Mouse (Mus musculus) lung, postnatal 25 days (tissue): ENCODE results near the gene S100a11.
"Not testable (repeated sequence)": the region's sequence is repeated elsewhere in the genome, so short reads cannot be mapped to it uniquely, and the experiment has no call there.

Experiments used
- DNase-seq: peaks from one replicate; pipeline ENCODE4 v3.0.0; 2022; ENCODE audit warnings: low spot score

Gene S100a11

GRCm38 (mm10) chr3:93520330-93521193 lies at the start of gene S100a11:
S100a11 (plus strand) TSS chr3:93520488.
- peak; percentile 69 for DNase-seq

DNA sequence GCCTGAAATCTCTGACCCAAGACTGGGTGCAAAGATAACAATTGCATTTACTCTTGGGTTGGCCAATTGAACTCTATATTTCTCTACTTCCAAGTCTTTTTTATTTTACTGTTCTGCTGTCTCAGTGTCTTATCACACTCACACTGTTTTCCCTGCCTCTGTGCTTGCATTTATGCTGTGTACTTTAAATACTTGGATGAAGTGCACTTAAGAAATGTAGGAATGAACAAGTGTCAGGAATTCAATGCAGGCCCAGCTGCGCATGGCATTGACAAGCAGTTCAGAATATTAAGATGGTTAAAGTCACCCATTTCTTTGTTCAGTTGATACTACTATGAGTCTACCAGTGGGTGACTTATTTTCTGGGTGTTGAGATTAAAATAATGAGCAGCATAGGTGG lies 40.2 kb upstream of the S100a11 start:
- DNase-seq = no peak

- no peak for DNase-seq
Observed at GRCm38 (mm10) chr3:93481982-93482616, 38.2 kb upstream of the S100a11 start.

GRCm38 (mm10) chr3:93485611-93486010 lies 34.7 kb upstream of the S100a11 start:
- no peak for DNase-seq

DNA sequence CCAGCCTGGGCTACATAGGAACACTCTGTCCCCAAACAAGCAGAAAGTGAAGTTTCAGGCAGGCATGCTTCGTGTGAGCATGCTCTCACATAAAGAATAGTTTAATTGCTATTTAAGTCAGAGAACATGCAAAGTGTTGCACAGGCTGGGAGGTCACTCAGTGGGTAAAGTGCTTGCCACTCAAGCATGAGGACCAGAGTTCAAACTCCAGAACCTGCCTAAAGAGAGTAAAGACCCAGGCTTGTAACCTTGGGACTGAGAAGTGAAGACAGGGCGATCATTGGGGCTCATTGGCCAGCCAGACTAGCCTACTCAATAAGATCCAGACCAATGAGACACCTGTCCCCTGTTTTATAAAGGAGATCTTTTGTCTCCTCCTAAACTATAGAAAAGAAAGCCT lies 31.7 kb upstream of the S100a11 start:
- DNase-seq = no peak

GRCm38 (mm10) chr3:93492176-93492575 lies 28.1 kb upstream of the S100a11 start:
- no peak for DNase-seq

GRCm38 (mm10) chr3:93493992-93494391 lies 26.3 kb upstream of the S100a11 start:
- DNase-seq = peak; percentile 73

DNA sequence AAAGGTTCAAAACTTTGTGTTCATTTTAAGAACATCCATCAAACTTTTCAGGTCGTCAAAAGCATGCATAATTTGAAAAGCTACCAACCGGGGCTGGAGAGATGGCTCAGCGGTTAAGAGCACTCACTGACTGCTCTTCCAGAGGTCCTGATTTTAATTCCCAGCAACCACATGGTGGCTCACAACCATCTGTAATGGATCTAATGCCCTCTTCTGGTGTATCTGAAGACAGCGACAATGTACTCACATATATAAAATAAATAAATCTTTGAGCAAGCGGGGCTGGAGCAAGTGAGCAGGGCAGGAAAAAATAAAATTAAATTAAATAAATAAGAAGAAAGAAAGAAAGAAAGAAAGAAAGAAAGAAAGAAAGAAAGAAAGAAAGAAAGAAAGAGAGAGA lies 25.5 kb upstream of the S100a11 start:
- DNase-seq = not testable (repeated sequence)

- no peak for DNase-seq
Observed at GRCm38 (mm10) chr3:93497131-93497530, 23.2 kb upstream of the S100a11 start.

DNA sequence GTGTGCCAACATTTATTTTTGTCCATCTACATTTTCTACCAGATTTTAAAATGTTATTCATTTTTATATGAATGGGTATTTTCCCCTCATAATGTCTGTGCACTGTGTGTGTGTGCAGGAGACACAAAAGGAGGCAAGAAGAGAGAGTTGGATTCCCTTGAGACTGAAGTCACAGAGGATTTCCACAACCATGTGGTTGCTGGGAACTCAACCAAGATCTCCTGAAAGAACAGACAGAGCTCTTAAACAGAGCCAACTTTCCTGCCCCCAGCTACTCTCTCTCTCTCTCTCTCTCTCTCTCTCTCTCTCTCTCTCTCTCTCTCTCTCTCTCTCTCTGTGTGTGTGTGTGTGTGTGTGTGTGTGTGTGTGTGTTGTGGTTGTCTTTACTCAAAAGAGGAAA lies 21.2 kb upstream of the S100a11 start:
- DNase-seq = no peak

GRCm38 (mm10) chr3:93504536-93505189 lies 15.6 kb upstream of the S100a11 start:
- DNase-seq = no peak

GRCm38 (mm10) chr3:93505960-93506863 lies 14.1 kb upstream of the S100a11 start:
- DNase-seq = peak; percentile 89

DNA sequence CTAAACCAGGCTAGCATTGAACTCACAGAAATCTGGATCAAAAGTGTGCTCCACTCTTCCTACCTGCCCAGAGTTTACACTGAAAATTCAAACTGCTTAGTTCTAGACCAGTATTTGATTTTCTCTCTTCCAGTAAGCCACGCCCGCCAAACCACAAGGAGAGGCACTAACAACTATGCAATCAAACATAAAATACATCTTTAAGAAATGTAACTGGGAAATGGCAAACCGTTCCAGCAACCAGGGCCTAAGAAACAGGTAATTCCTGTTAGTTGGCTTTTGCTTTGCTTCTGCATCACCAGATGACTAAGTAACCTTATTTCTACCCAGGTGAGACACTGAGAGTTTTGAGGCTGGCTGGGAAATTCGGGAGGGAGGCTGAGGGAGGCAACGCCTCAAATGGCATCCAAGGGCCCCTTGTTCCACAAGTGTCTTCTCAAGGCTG lies 13.4 kb upstream of the S100a11 start:
- peak; percentile 75 for DNase-seq

- DNase-seq = no peak
Observed at GRCm38 (mm10) chr3:93509301-93509700, 11.0 kb upstream of the S100a11 start.

DNA sequence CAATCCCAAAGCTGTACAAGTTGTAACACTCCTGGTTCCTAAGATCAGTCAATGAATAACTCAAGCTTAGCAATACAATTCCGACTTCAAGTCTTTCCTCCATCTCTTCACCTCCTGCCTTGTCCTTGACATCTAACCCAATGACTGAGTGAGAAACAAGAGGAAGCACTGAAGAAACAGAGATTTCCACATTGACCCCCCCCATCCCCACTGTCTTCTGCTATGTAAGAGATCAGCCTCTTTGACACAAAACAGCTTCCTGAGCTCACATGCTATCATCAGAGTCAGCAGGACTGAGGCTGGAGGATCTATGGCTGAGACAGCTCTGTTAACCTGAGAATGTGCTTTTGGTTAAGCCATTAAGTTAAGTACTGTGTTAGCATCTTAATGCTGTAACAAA lies 9.3 kb upstream of the S100a11 start:
- no peak for DNase-seq

DNA sequence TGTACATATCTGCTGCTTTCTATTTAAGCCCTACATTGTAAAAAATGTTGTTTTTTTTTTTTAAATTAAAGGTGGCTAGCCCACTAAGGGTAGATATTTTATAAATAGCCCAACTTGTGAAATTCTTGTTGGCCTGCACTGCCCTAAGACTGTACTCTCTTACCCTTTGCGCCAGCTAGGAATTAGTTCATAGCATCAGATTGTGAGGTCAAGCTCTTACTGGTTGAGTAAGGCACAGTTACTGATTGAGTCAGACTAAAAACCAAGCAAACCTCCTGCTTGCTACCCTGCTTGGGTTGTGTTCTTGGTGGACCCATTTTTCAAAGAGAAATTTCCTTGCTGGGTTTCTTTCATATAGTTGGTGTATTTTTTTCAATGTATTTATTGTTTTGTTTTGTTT lies 8.5 kb upstream of the S100a11 start:
- no peak for DNase-seq

GRCm38 (mm10) chr3:93512386-93513101 lies 7.7 kb upstream of the S100a11 start:
- DNase-seq = peak; percentile 24

GRCm38 (mm10) chr3:93514628-93515027 lies 5.7 kb upstream of the S100a11 start:
- no peak for DNase-seq

- DNase-seq = no peak
Observed at GRCm38 (mm10) chr3:93517343-93517742, 2.9 kb upstream of the S100a11 start.

GRCm38 (mm10) chr3:93519856-93520329 lies 395 bp upstream of the S100a11 start:
- no peak for DNase-seq

GRCm38 (mm10) chr3:93521462-93522057 lies 1.3 kb downstream of the S100a11 start:
- DNase-seq = no peak
